Mouse (Mus musculus) ovary, postnatal 14 days (tissue): ENCODE measurements around the gene A3galt2.

Source experiments
- DNase-seq: peaks from one replicate; pipeline ENCODE4 v3.0.0; 2022; ENCODE audit warnings: low spot score

A3galt2 gene

DNA sequence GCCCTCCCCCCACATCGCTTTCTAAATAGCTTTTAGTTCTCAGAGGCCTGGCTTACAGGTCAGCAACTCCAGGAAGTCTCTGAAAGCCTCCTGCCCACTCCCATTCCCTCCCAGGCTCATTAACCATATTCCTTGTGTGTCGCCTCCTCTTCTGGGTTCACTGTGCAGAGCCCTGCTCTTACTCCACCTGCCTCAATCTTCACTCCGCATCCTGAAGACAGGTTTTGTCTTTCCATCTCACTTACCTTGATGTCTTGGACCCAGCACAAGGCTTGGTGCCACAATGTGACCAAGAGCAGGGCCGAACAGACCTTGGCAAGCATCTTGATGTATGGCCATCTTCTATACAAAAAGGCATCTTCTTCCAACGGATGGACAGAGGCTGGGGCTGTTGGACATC is 4.0 kb downstream of the A3galt2 start:
- DNase-seq = no peak

DNA sequence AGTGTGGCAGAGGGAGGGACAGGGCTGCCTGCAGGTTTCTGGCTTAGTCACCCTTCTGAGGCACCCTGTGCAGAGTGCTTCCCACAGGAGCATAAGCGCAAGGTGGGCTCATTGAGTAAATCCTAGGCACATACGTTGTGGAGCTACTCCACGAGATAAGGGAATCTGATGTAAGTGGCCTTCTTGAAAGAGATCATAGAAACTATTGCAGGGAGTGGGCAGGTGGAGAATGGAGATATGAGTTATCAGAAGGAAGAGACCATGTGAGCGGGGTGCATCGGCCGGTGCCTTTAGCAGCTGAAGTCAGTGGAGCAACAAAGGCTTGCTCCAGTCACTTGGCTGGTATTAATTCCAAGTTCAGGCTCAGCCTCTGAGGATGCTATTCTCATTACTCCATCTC is 4.9 kb downstream of the A3galt2 start:
- no peak for DNase-seq

DNA sequence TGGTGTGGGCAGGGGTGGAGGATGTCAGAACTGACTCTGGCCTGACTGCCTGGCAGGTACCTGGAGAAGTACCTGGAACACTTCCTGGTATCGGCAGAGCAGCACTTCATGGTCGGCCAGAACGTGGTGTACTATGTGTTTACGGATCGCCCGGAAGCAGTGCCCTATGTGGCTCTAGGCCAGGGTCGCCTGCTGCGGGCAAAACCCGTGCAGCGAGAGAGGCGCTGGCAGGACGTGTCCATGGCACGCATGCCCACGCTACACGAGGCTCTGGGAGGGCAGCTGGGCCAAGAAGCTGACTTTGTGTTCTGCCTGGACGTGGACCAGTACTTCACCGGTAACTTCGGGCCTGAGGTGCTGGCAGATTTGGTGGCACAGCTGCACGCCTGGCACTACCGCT is 11.8 kb downstream of the A3galt2 start:
- DNase-seq = no peak

DNA sequence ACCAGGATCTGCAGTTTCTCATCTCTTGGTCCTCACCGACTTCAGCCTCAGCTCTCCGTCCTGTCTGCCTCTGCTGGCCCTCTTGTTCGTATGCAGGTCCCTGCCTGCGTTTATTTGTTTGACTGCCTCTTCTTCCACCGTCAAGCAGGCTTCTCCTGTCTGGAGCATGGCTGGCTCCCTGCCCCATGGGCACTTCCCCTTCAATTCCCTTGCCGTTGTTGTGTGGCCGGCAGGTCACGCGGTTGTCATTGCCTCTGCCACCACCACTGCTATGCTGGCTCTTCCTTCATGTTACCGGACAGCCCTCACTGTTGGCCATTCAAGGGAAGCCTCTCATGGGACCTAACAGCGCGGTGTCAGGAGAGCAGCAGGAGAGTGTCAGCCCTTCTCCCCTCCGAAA is 13.0 kb downstream of the A3galt2 start:
- DNase-seq = no peak

DNA sequence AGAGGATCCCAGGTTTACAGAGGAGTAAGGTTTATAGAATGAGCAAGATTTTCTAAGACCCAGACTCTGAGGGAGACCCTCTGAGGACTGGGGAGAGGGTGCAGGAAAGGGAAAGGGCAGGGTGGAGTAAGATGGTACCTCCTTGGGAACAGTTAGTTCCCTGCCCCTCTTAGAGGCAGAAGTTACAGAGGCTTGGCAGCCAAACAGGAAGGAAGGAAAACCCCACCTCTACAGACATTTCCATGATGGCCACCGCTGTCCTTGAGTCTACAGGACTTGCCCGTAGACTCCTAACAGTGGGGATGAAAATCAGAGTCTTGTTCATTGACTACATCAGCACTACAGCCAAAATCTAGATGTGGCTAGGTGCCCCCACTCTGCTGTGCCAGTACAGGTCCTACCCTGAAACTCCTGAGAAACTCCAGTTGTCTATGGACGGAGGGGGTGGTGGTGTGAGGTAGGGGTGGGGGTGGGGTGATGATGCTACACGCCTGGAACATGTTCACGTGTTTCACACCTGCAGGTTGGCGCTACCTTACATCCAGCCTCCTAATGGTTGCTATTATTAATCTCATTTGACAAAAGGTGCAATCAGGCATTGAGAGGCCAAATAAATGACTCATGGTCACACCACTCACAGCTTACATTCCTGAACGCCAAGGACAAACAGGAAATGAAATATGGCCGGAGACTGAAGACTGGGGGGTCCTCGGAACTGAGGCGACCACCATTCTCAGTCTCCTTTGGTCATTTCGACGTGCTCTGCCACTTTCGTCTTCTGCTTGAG is 14.6 kb downstream of the A3galt2 start:
- DNase-seq = no peak

DNA sequence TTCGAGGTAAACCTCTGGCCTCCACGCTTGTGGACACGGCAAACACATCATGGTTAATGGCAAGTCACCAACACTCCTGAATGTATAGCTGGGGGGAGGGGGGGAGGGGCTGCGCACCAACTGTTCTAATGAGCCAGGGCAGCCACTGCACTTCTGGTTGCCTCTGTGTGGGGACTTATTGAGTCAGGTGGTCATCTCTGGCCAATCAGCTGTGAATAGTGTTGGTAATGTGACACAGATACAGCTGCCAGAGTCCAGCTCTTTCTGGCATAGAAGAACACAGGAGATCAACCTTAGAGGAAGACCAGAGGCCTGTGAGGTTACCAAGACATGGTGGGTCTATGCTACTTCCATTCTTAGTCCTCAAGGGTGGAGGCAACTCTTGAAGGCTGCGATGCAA is 15.5 kb downstream of the A3galt2 start:
- DNase-seq = no peak

DNA sequence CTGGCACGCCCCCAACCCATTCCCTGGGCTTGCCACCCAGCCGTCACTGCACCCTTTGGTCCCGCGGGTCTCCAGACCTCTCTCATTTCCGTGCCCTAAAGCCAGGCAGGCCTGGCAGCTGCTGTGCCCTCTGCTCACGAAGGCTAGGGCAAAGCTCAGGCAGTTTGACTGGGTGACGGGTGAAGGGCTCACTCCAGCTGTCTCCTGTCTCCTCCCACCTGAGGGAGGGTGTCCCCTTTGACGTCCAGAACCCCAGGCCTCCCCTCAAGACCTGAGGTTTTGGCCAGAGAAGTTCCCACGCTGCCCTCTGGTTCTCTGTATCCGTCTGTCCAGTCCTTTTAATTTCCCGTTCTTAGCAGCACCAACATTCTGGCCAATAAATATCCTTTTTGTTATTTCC is 18.7 kb downstream of the A3galt2 start:
- no peak for DNase-seq

DNA sequence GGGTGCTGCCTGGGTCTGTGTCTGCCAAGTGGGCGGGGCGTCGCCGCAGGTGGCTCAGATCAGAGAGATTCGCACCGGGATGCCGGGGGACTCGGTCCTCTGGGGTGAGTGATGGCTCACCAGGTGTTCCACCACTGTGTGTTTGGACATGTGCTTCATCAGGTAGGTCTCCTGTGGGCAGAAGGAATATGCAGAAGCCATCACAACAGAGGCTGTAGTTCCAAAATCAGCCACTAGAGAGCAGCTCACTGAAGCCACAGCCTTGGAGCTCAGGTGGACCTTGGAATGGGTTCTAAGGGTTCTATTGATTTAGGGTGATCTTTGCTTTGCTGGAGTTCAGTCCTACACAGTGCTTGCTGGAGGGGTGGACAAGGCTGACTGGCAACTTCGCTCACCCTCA is 19.3 kb downstream of the A3galt2 start:
- peak; percentile 51 for DNase-seq

DNA sequence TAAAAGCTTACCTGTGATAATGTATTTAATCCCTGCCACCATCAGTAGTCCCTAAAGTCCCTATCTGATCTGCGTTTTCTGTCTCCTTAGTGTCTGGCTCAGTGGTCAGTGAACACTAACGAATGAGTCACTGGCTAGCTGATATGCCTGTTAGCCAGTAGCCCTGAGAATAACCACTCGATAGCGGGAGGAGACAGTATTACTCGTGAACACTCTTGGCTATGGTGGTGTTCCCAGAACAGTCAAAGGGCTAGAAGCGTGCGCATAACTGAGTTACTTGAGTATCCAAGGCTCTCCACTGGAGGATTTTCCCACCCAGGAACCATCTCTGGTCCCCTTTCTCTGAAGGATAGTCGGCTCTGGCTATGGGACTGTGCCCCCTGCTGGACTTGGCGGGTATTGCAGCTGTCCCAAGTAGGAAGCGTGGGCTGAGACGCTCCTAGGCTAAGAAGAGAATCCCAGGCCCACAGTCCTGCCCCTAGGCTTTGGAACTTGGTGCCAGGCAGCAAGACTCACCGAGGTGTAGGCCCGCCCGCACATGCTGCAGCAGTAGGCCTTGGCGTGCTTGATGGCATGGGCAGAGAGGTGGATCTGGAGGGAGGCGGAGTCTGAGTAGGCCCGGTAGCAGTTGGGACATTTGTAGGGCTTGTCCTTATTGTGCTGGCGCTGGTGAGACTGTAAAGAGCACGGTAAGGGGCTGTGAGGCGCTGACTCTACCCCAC is 21.6 kb downstream of the A3galt2 start:
- DNase-seq = peak; percentile 75

DNA sequence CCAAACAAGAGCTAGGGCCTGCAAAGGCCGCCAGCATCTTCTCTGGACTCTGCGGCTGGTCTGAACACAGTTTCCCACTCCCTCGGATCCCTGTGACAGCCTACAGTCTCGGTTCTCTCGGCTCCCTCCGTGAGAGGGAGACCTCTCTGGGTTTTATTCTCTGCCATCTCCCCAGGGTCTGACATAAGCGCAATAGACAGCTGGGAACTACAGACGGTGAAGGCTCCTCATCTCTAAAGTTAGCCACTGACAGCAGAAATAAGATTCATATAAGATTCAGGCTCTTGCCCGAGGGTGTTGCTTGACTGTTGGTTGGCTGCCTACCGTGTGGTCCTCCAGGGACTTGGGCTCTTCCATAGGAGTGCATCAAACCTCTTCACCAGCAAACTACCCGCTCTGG is 22.4 kb downstream of the A3galt2 start:
- DNase-seq = no peak

DNA sequence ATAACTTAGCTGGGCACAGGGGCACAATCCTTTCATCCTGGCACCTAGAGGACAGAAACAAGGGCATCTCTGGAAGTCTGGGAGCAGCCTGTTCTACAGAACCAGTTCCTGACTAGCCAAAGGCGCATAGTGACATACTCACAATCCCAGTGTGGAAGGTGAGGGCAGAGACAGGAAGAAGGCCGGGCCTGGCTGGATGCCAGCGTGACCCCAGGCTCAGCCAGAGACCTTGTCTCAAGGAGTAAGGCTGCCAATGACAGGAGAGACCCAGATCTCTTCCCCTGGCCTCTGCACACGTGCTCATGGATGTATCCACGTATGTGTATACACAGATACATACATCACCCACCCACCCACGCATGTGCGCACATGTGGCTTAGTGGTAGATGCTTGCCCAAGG is 26.9 kb downstream of the A3galt2 start:
- no peak for DNase-seq

DNA sequence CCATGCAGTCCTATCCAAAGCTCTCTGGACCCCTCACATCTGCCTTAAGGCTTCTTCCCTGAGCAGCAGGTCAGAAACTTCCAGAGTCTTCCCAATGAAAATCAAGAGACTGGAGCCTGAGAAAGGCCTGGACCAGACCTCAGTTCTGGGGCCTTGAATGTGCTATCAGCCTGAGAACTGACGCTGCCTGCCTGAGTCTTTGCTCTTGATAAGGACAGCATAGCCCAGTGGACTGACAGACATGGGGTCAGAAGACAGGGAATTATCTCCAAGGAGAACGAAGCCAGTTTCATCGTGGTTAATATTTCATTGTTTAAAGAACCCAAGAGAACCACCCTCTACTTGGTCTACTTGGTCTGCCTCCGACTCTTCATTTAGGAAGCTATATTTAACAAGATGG is 27.5 kb downstream of the A3galt2 start:
- no peak for DNase-seq

DNA sequence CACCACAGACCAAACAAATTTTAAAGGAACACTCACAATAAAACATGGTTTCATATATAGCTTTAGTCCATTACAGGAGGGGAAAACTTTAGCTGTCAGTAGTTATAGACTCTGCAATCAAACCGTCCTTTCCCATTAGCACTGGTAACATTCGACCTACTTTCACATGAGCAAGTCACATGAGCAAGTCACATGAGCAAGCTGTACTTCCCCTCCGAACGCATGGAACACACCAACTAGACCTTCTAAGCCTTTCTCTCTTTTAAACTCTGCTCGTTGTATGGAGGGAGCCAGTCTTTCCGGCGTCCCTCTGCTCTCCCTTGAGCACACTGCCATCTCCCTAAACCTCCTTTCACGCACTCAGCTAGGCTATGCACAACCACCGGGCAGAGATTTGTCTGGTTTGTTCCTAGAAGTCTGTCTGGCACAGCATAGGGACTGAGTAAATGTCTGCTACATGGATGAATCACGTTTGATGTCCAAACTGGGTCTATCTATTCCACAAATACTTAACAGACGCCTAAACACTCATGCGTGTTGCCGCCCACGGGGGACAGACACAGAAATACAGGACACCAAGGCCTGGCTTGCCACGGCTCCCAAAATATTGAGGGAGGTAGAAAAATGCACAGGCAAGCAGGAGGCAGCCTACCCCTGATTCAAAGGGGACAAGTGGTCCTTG is 29.9 kb downstream of the A3galt2 start:
- DNase-seq = no peak

DNA sequence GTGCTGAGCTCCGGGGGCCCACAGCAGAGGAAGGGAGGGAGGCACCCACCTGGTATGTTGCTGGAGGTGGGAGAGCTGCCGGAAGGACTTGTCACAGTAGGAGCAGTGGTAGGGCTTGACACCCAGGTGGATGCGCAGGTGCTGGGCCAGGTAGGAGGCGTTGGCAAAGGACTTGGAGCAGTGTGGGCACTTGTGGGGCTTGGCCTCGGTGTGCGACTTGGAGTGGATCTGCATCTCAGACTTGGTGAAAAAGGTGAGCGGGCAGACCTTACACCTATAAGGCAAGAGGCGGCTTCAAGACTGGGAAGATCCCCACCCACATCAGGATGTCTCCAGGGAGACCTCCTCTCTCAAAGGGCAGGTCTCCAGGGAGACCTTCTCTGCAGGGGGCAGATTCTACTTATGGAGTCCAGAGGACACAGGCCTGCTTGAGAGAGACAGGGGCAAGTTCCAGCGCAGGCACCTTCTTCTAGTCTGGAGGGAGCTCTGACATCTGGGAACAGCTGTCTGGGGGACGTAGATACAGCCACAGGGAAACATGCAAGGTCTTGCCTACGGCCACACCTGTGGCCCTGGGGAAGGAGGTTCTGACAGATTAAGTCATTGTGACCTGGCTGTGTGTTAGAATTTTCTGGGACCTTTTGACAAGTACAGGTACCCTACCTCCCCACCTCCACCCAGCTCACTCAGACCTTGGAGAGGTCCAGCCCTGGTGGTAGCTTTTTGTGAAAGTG is 30.9 kb downstream of the A3galt2 start:
- no peak for DNase-seq

DNA sequence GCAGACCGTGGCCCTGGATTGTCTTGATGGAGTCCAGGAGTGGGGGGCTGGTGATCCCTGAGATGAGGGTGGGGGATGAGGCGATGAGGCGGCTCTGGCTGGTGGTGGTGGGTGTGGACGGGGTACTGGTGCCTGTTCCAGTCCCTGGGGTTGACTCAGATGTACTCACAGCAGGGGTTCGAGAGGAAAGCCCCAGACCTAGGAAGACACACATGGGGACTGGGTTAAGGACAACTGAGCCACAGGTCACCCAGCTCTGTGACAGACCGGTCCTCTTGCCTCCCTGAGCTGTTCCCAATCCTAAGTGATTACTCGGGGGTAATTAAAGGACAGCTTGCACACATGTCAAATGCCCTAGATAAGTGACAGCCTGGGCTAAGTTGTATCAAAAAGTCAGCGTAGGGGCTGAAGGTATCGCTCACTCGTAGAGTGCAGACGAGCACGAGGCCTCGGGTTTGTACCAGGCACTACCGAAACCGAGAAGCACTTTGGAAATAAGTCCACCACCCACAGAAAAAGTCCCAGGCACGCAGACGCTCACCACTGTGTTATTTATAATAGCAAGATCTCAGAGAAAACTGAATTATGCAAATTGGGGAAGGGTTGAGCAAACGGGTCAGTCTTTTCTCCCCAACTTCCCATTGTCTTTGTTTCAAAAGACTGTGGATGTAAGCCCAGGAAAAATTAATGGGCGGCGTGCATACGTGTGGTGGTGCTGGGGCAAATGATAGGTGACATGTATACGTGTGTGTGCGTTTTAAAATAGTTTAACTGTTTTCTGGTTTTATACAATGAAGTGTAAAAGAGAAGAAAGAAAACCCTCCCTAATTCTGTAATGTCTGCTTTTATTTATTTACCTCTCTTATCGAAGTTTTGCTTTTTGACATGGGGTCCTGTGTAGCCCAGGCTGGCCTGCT is 32.1 kb downstream of the A3galt2 start:
- DNase-seq = no peak

DNA sequence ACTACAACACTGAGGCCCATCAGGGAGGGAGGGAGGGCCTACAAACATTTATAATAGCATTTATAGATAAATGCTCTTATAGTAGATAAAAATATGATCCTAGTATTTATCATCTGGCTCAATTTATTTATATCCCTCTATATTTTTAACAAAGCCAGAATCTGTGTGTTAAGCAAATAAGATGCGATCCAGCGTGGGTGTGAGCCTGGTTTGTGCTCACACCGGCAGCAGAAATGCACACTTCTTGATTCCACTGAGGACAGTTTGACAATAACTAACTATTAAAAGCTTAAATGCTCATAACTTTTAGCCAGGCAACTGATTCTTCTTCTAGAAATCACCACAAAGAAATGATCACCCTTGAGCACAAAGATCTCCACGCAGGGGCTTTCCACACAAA is 32.9 kb downstream of the A3galt2 start:
- DNase-seq = no peak

DNA sequence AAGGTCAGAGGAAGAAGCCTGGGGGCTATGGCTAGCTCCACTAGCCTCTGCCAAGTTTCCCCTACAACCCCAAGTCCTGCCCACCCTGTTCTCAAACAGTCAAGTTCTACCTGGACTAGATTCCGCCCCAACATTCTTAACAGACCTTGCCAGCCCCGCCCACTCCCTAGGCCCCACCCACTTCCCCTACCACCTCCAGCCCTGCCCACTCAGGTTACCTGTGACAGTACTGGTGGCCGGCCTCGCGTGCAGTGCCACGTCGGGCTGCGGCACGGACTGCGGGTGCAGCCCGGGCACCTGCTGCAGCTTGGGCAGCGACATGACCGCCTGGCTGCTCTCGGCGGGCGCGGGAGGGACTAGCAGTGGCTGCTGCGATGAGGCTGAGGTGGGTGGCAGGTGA is 34.5 kb downstream of the A3galt2 start:
- no peak for DNase-seq

DNA sequence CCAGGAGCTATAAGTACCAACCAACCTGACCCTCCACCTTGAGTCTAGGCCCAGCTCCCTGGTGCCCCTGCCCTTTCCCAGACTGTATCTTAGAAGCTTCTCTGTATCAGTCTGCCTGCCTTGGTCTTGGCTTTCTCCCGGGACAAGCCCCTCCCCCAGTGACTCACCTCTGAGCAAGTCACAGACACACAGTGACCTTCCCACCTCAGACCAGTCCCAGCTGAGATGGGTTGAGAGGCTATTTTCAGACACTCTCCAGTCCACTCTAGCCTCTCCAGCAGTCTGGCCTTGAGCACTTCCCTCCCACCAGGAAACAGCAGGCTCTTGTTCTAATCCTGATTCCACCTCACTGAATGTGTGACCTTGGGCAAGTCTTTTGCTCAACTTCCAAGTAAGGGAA is 38.5 kb downstream of the A3galt2 start:
- DNase-seq = no peak

DNA sequence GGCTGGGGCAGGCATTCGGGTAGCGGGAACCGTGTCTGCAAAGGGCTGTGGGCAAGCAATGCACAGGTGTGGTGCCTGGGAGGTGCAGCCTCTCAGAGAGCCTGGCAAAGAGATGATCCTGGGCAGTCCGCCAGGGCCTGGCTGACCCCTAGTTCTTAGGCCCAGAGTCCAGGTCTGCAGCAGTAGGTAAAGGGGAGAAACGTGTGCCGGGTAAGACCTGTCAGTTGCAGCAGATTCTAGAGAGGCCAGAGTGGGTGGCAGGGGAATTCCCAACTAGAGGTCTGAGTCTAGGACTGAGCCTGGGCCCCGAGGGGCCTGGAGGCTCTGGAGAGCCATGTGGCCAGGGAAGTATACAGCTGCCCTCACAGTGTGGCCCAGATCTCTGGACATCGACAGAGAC is 39.0 kb downstream of the A3galt2 start:
- DNase-seq = no peak

DNA sequence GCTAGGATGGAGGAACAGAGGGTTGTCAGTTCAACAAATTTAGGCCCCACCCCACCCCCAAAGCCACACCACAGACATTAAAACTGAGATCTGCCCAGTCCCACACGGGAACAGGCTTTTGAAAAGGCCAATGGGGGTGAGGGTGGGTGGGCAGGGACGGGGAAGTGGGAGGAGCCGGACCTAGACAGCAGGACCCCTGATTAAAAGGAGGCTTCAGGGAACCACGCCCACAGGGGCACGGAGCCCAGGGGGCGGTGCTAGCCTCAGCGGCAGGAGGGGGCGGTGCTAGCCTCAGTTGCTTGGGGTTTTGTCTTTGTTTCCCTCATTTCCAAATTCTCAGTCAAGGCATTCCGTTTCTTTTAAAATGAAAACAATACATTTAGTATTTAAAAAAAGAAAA is 40.4 kb downstream of the A3galt2 start:
- DNase-seq = no peak

DNA sequence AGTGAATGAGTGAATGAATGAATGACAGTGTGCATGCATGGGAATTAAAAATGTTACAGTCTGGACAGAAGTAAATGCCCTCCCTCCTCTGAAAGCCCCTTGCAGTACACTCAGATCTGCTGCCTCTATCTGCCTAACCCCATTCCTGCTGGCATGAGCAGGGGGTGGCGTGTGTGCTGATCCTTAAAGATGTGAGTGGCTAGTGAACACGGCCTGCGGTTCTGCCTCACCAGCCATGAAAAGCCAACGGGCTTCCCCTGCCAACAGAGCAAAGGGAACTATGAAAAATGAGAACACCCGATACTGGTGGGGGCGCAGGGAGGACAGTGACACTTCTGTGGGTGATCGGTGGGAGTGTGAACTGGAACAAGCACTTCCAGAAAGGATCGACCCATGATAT is 41.6 kb downstream of the A3galt2 start:
- no peak for DNase-seq
